Mouse (Mus musculus) bone marrow macrophage, adult 2 months (primary cell): ENCODE results near the gene Smpd3. TPM values are rescaled to one million over a fixed set of nuclear protein-coding genes. Genes with fewer than 3 reads are reported as not detected.

Experiments used
- H3K27ac ChIP-seq: 2 replicates; pipeline ENCODE4 v1.5.1; 2012; ENCODE audit warnings: low read depth, low read length; ENCODE audit not compliant: insufficient read depth
- H3K4me1 ChIP-seq: 2 replicates; pipeline ENCODE4 v1.6.1; 2012; ENCODE audit warnings: low read length; ENCODE audit not compliant: control insufficient read depth, insufficient read depth
- H3K4me3 ChIP-seq: 2 replicates; pipeline ENCODE4 v1.5.1; 2012; ENCODE audit warnings: mild to moderate bottlenecking, low read length, moderate library complexity; ENCODE audit not compliant: insufficient read depth
- CTCF ChIP-seq: IDR thresholded peaks from 2 replicates; pipeline ENCODE4 v1.5.1; 2012; ENCODE audit warnings: low read depth, mild to moderate bottlenecking, low read length, moderate library complexity
- POLR2A ChIP-seq: IDR thresholded peaks from 2 replicates; pipeline ENCODE4 v1.6.1; 2012; ENCODE audit warnings: mild to moderate bottlenecking, low read depth, low read length, borderline replicate concordance
- polyA plus RNA-seq: library from polyadenylated mRNA; stranded (reverse); fragments of >200 nt; gene quantifications from 2 replicates; pipeline ENCODE4 v1.2.4, GENCODE M21; 2012; ENCODE audit not compliant: missing spikeins, insufficient read depth, insufficient read length

Gene Smpd3
- polyA plus RNA-seq, 1 experiment, result 1.0 TPM

- Histone ChIP-seq H3K4me3 (no peak overlapping the region), H3K27ac (no peak overlapping the region), H3K4me1 (peaks cover 4% of the 10 kb centered on the region; the same call in 1 of the 2 replicates)
- no peak for TF ChIP-seq POLR2A
- no peak for TF ChIP-seq CTCF
Measured at GRCm38 (mm10) chr8:106333346-106333745, 4.4 kb downstream of the Smpd3 start.

GRCm38 (mm10) chr8:106332498-106332897, 5.3 kb downstream of the Smpd3 start:
- Histone ChIP-seq H3K4me1 (peaks cover 3% of the 10 kb centered on the region; the same call in 1 of the 2 replicates), H3K27ac (no peak overlapping the region), H3K4me3 (no peak overlapping the region)
- TF ChIP-seq POLR2A (no peak), CTCF (no peak)

DNA sequence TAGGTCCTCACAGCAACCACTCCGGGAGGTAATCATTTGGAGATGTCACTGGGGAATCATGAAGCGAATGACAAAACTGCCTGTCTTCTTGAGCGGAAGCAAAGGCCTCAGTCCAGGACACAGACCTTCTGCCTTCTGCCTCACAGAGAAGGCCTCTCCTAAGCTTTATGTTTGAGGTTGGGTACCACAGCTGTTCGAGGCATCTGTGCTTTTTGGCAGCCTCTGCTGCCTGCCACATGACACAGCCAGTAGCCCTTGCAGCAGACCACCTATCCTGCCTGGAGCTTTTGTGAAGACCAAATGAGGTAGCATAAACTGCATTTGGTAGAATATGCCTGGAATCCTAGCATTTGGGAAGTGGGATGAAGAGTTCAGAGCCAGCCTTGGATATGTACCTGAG, 11.2 kb downstream of the Smpd3 start:
- Histone ChIP-seq H3K4me1 (no peaks in the 10 kb centered on the region), H3K27ac (no peak overlapping the region), H3K4me3 (no peak overlapping the region)
- TF ChIP-seq POLR2A (no peak), CTCF (no peak)

DNA sequence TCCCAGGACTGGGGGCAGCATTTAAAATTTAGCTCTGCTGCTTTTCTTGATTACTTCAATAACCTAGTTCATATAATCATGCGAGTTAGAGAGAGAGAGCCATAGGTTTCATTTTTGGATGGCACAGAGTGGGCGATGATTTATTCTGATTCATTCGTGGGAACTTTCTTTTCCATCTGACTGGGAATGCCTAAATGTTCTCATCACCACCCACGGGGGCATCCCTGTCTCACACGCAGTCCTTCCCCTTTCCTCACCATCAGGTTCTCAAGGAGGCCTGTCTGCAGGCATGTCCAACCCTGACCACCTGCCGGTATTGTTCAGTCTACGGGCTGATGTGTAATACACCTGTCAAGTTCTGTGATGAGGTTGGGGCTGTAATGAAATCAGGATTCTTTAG, 16.4 kb downstream of the Smpd3 start:
- Histone ChIP-seq H3K27ac (no peak overlapping the region), H3K4me1 (peaks cover 3% of the 10 kb centered on the region), H3K4me3 (no peak overlapping the region)
- TF ChIP-seq POLR2A, result no peak
- no peak for TF ChIP-seq CTCF

GRCm38 (mm10) chr8:106320002-106320401, 17.8 kb downstream of the Smpd3 start:
- Histone ChIP-seq H3K4me3 (no peak overlapping the region), H3K27ac (no peak overlapping the region), H3K4me1 (peaks cover 7% of the 10 kb centered on the region)
- TF ChIP-seq CTCF, result no peak
- TF ChIP-seq POLR2A, result no peak

- H3K4me1 ChIP-seq, result peaks cover 7% of the 10 kb centered on the region
- H3K4me3 ChIP-seq, result no peak overlapping the region
- TF ChIP-seq CTCF, result no peak
- TF ChIP-seq POLR2A, result no peak
- H3K27ac ChIP-seq, result no peak overlapping the region
Measured at GRCm38 (mm10) chr8:106317091-106317490, 20.7 kb downstream of the Smpd3 start.

DNA sequence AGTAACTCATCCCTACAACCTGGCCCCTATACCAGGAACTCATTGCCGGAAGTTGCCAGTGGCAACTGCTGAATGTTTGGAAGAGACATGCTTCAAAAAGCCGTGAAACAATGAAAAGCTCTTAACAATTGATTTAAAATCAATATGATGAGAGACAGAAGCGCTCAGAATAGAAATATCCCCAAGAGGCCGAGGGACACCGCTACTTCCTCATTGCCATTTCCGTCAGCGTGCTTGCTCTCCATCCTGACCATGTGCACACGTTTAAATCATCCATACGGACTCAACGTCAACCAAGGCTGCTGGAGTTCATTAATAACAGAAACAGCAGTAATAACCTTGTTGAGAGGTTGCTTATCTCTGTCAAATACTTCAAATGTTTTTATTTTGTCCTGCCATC, 21.3 kb downstream of the Smpd3 start:
- Histone ChIP-seq H3K4me1 (peaks cover 7% of the 10 kb centered on the region), H3K4me3 (no peak overlapping the region), H3K27ac (no peak overlapping the region)
- TF ChIP-seq POLR2A (no peak), CTCF (no peak)

DNA sequence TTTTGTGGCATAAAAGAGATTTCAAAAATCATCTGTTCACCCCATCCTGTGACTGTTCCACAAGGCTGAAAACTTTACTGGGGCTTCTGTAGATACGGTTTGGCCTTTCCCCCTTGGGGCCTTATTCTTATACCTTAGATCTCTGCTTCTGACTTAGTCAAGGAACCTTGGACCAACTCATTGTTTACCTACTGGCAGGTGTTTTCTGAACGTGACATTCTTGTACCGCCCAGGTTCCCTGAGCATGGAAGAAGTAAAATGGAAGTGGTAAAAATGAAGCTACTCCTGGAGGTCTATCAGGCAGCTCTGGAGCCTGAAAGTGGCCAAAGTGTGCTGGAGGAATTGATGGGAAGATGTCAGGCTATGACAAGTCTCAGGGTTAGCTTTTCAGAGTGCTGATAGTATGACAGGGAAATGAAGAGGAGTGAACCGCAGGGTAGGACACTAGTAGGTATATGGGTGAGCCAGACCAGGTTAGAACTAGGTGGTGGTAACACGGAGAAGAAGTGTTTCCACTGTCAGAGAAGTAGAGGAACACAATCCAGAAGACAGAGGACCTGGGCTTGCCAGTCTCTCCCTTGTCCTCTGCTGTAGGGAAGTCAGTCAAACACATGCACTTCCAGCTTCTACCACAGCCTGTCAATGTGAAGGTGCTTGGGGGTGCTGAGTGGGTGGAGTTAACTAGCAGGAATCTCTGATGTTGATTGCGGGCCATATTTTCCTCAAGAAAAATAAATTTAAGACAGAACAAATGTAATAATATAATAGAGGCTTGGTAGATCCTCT, 22.2 kb downstream of the Smpd3 start:
- no peak for TF ChIP-seq CTCF
- TF ChIP-seq POLR2A, result no peak
- peaks cover 7% of the 10 kb centered on the region for H3K4me1 ChIP-seq
- no peak overlapping the region for H3K4me3 ChIP-seq
- no peak overlapping the region for H3K27ac ChIP-seq

DNA sequence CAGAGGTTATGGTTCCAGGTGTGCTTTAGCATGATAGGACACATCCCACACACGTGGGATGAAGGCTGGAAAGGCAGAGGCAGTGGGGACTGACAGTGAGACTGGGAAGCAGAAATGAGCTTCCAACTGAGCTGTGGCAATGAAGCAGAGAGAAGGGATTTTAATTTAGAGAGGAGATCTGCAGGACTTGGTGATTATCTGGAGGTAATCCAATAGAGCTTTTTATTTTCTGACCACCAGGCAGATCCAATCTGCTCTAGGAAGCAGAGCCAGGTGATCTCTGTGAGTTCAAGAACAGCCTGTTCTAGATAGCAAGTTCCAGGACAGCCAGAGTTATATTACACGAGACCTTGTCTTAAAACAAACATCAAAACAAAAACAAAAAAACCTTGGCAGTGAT, 24.0 kb downstream of the Smpd3 start:
- Histone ChIP-seq H3K4me1 (peaks cover 7% of the 10 kb centered on the region), H3K4me3 (no peak overlapping the region), H3K27ac (no peak overlapping the region)
- TF ChIP-seq POLR2A, result no peak

DNA sequence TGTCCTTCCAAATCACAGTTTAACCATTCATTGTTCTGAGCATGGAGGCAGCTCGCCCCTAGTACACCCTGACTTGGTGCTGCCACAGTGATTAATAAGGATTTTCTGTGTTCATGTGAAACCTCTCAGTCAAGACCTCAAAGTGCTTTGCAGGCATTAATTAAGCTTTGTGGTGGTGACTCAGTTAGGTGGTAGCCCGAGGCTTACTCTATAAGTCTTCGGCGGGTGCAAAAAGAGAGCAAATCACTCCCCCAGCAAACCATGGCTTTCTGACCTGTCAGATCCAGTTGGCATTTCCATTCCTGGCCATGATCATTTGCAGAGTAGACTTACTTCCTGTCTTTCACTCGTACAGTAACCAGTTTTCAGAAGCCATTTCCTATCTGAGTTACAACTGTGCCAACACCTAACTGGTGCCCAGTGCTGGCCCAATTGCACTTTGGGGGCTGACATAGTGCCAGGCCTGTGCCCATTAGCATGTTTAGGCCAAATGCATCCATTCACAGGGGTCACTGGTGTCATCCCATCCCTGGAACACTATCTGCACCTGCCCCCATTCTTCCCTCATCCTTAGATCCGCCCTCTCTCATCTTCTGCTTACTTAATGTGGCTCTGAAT, 24.6 kb downstream of the Smpd3 start:
- TF ChIP-seq CTCF (no peak), POLR2A (no peak)
- Histone ChIP-seq H3K27ac (no peak overlapping the region), H3K4me1 (peaks cover 7% of the 10 kb centered on the region), H3K4me3 (no peak overlapping the region)
